Mouse (Mus musculus) mouse embryonic stem cell (cell line): Measurements from ENCODE around the gene Dppa3.
"Not testable (repeated sequence)": the region's sequence is repeated elsewhere in the genome, so short reads cannot be mapped to it uniquely, and the experiment has no call there.

Experiments used
- in situ Hi-C, 2 experiments: fragments of 300-500 bp; cut with MboI; formaldehyde crosslinking; loops; 1 replicate in 1 of 2; 3 replicates in 1 of 2; pipeline ENCODE4 v1.14.3; 2019 to 2020; ENCODE audit warnings: low sequenced_read_pairs in 2 of 2, low pct_unique_long_range_greater_than_20kb in 1 of 2, mixed read lengths in 1 of 2; ENCODE audit not compliant: unreplicated experiment in 1 of 2

The Dppa3 gene

GRCm38 (mm10) chr6:122608434-122609376 is 17.5 kb upstream of the Dppa3 start:
- in situ Hi-C loops: no loop called here

- in situ Hi-C loops: no loop called here
Measured at GRCm38 (mm10) chr6:122609377-122609728, 16.9 kb upstream of the Dppa3 start.

DNA sequence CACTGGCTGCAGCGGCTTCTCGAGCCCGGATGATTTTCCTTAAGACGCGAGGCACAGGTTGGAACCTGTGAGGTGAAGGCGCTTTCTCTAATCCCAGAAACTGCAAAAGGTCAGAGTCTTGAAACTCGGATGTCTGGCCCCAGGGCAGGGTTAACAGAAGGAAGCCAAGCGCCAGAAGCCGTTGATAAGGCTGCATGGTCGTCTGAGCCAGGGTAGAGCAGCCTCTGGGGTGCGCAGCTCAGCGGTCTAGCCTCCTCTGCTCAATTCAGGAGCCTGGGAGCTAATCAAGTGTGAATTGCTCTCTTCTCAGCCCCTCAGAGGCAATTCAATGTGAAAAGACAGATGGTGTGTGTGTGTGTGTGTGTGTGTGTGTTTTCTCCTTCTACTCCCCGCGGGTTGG is 16.4 kb upstream of the Dppa3 start, which contains the start of gene Gdf3:
Gdf3 (minus strand) TSS at position 317 of the 400 bp plus-strand sequence.
- in situ Hi-C loops: no loop called here

DNA sequence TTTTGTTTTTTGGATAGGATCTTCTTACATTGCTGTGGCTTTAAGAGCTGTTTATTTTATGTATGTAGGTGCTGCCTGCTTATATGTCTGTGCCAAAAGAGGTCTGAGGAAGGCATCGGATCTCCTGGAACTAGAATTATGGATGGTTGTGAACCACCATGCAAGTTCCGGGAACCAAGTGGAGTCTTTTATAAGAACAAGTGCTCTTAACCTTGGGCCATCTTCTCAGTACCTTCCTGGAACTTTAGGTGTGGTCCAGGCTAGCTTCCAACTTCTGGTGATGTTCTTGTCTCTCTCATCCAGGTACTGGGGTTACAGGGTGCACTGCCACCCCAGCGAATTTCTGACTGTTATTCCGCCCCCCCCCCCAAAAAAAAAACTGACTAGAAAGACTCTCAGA is 13.8 kb upstream of the Dppa3 start:
- in situ Hi-C loops: no loop called here

DNA sequence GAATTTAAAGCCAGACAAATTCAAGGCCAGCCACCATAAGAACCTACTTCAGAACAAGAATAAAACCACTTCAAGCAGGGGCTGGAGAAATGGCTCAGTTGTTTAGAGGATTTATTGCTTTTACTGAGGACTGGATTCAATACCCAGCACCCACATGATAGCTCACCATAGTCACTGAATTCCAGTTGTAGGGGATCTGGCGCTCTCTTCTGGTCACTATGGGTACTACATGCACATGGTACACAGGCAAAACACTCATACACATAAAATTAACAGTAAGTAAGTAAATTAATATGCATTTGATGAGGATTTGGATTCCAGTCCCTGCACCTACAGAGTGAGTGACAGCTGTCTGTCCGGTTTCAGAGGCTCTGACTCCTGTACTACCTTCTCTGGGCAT is 12.2 kb upstream of the Dppa3 start:
- in situ Hi-C loops: no loop called here

GRCm38 (mm10) chr6:122616022-122616421 is 10.2 kb upstream of the Dppa3 start:
- in situ Hi-C loops: no loop called here

DNA sequence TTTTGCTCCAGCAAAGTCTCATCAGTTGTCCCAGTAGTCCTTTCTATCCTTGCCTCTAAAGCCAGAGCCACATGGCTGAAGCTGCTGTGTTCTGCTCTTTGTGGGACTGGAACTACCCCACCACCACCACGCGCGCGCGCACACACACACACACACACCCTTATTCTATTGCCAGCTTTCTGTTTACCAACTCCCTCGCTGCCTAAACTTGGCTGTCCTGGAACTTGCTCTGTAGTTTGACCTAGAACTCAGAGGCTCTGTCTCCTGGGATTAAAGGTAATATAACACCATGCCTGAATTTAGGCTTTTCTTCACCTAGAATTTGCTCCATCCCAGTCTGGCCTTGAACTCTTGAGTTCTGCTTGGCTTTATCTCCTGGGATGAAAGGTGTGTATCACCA is 5.1 kb upstream of the Dppa3 start:
- in situ Hi-C loops: no loop called here

GRCm38 (mm10) chr6:122624480-122624879 is 1.7 kb upstream of the Dppa3 start:
- in situ Hi-C loops: no loop called here

- in situ Hi-C loops: no loop called here
Measured at GRCm38 (mm10) chr6:122625156-122625555, 1.1 kb upstream of the Dppa3 start.

GRCm38 (mm10) chr6:122627469-122628108 is 1.4 kb downstream of the Dppa3 start:
- in situ Hi-C loops: no loop called here

- in situ Hi-C loops: loop anchor here in 1 of 2 experiments (5.0 kb wide), 1 partner anchor 71 kb away; no protein-coding TSS in a partner anchor
Measured at GRCm38 (mm10) chr6:122633411-122633810, 7.2 kb downstream of the Dppa3 start.

DNA sequence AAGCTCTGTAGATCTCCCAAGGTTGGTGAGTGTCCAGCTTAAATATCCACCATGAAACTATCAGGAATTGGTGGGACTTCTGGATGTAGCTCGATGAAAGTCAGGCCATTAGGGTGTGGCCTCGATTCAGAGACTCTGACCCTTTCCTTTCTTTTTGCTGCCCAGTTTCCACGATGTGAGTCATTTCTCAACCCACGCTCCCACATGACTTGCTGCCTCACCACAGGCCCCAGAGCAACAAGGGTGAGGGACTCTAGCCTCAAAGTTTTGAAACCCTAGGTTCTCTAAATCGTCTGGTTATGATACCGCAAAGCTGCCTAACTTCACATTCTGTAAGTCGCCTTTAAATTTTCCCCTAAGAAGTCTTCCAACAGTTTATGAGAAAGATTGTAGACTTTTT is 9.1 kb downstream of the Dppa3 start:
- in situ Hi-C loops: no loop called here

DNA sequence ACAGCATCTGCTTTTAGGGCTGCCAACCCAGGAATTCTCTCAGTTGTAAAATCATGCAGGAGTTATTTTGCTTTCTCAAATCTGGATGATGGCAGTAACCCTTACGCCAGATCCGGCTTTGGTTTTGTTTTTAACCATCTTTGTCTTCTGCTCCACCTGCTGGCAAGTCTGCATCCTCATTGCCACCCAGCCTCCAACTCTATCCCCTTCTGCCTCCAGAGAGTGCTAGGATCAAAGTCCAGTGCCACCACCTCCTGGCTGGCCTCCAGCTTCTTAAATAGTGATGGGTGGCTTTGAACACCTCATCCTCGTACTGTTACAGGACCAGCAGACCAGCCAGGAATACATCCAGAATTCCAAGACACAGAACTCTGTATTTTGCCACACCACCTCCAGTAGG is 10.5 kb downstream of the Dppa3 start:
- in situ Hi-C loops: no loop called here

DNA sequence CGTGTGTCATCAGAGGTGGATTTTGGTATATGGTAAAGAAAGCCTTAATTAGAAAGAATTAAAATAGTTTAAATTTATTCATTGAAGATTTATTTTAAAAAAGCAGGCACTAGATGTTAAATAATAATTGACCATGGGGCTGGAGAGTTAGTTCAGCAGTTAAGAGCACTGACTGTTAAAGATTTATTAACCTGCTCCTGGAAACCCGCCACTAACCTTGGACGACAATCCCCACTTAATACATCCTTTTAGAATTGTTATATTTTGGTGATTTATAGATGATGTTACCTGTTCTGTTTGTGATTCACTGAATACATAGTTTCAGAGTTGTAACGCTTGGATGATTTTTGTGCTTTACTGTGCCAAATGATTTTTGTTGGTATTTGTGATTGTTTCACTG is 11.4 kb downstream of the Dppa3 start:
- in situ Hi-C loops: not testable (repeated sequence)

- in situ Hi-C loops: not testable (repeated sequence)
Measured at GRCm38 (mm10) chr6:122644196-122644595, 18.0 kb downstream of the Dppa3 start.

DNA sequence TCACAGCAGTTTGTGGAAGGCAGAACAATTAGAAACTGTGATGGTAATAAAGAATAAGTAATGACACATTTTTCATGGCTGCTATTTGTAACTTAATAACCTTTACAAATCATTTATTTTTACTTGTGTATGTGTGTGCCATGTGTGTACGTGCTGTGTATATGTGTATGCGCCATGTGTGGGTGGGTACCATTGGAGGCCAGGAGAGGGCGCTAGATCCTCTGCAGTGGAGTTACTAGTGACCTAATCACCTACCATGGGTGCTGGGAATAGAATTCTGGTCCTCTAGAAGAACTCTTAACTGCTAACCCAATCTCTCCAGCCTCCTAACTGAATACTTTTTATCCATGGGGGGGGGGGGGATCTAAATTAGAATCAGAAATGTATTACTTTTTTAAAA is 23.7 kb downstream of the Dppa3 start:
- in situ Hi-C loops: no loop called here

GRCm38 (mm10) chr6:122650398-122650980 is 24.3 kb downstream of the Dppa3 start:
- in situ Hi-C loops: no loop called here

GRCm38 (mm10) chr6:122654301-122654700 is 28.1 kb downstream of the Dppa3 start:
- in situ Hi-C loops: no loop called here

DNA sequence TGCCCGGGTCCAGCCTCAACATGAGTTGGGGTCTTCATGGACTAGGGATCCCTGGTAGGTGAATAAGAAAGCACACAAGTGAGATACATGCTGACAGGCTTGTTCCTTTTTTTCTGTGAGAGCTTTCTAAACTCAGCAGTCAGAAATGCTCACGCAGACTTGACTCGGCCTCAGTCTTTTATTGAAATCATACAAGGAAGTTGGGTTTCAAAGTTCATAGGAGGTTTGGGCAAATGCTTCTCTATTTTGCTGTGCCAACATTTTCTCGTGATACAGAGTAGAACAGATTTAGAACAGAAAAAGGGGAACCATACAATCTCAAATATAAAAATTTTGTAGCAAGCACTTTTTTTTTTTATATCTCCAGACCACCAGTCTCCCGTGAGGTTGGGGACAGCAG is 31.4 kb downstream of the Dppa3 start:
- in situ Hi-C loops: no loop called here
